Mouse (Mus musculus): ENCODE data around the gene Sar1a.

The Sar1a gene

GRCm38 (mm10) chr10:61680015-61680913, at the start of gene Sar1a:
TSS of gene Sar1a (plus strand) at chr10:61680299.
- peak; percentile 99 for DNase-seq (ENCODE audit: low spot score)

- no peak for DNase-seq (ENCODE audit: low spot score)
Measured at GRCm38 (mm10) chr10:61632445-61632844, 47.7 kb upstream of the Sar1a start.

- no peak for DNase-seq (ENCODE audit: low spot score)
Measured at GRCm38 (mm10) chr10:61637055-61637454, 43.0 kb upstream of the Sar1a start.

GRCm38 (mm10) chr10:61640363-61640762, 39.7 kb upstream of the Sar1a start:
- no peak for DNase-seq (ENCODE audit: low spot score)

GRCm38 (mm10) chr10:61646557-61646956, 33.5 kb upstream of the Sar1a start:
- DNase-seq (ENCODE audit: low spot score), result no peak

GRCm38 (mm10) chr10:61647790-61648736, 32.0 kb upstream of the Sar1a start, which contains the start of gene Ppa1:
TSS of gene Ppa1 (plus strand) at chr10:61648552.
- DNase-seq (ENCODE audit: low spot score), result peak; percentile 94

- peak; percentile 18 for DNase-seq (ENCODE audit: low spot score)
Measured at GRCm38 (mm10) chr10:61648737-61649645, 31.1 kb upstream of the Sar1a start.

- no peak for DNase-seq (ENCODE audit: low spot score)
Measured at GRCm38 (mm10) chr10:61654105-61654504, 26.0 kb upstream of the Sar1a start.

GRCm38 (mm10) chr10:61654691-61655090, 25.4 kb upstream of the Sar1a start:
- DNase-seq (ENCODE audit: low spot score), result no peak

GRCm38 (mm10) chr10:61655188-61655587, 24.9 kb upstream of the Sar1a start:
- DNase-seq (ENCODE audit: low spot score), result no peak

- DNase-seq (ENCODE audit: low spot score), result no peak
Measured at GRCm38 (mm10) chr10:61656928-61657882, 22.9 kb upstream of the Sar1a start.

- peak; percentile 26 for DNase-seq (ENCODE audit: low spot score)
Measured at GRCm38 (mm10) chr10:61657985-61658384, 22.1 kb upstream of the Sar1a start.

- DNase-seq (ENCODE audit: low spot score), result no peak
Measured at GRCm38 (mm10) chr10:61661887-61662286, 18.2 kb upstream of the Sar1a start.

GRCm38 (mm10) chr10:61662391-61662988, 17.6 kb upstream of the Sar1a start:
- no peak for DNase-seq (ENCODE audit: low spot score)

- no peak for DNase-seq (ENCODE audit: low spot score)
Measured at GRCm38 (mm10) chr10:61665111-61665510, 15.0 kb upstream of the Sar1a start.

GRCm38 (mm10) chr10:61665651-61666050, 14.4 kb upstream of the Sar1a start:
- no peak for DNase-seq (ENCODE audit: low spot score)

- DNase-seq (ENCODE audit: low spot score), result no peak
Measured at GRCm38 (mm10) chr10:61669289-61669688, 10.8 kb upstream of the Sar1a start.

GRCm38 (mm10) chr10:61669896-61670295, 10.2 kb upstream of the Sar1a start:
- DNase-seq (ENCODE audit: low spot score), result no peak

GRCm38 (mm10) chr10:61670758-61671157, 9.3 kb upstream of the Sar1a start:
- no peak for DNase-seq (ENCODE audit: low spot score)

- no peak for DNase-seq (ENCODE audit: low spot score)
Measured at GRCm38 (mm10) chr10:61675935-61676334, 4.2 kb upstream of the Sar1a start.
